Mouse (Mus musculus): ENCODE measurements around the gene Frmd4b.

The Frmd4b gene

DNA sequence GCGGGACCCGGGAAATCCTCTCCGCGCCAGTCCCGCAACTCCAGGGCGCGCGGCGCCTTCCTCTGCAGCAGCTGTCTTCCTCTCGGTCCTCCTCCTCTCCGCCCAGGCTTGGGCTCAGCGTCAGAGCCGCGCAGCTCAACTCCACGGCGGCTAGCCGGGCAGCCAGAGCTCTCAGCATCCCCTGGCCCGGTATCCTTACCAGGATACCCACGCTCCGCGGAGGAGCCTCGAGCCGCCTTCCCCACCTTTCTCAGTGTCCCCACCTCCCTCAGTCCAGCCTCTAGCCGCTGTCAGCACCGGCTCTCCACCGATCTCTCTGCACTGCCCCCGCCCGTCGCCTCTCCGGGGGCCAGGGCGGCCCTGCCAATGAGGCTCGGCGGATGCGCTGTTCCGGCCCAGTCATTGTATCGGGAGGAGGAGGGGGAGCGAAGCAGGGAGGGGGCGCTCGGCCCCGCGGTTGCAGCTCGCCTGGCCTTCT lies at the start of gene Frmd4b:
Gene Frmd4b (minus strand): TSS at position 276 of the 478 bp plus-strand sequence.
- peak; percentile 74 for DNase-seq (ENCODE audit: low read depth, low spot score)

DNA sequence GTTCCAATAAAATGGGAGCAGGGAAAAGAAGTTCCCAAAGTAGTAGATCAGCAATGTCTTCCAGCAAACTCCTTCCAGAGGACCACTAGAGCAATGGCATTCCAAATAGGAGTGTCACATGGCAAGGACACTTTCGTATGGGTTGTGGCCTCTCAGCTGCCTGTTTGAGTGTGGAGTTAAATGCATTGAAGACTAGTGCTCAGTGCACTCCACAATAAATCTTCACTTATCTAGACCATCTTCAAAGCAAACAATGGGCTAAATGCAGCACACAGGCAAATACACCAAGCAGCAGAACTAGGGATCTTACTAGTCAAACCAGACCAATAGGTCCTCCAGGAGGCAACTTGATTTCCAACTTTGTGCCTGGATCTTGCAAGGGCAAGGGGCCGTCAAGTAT lies 49.1 kb upstream of the Frmd4b start:
- DNase-seq (ENCODE audit: low read depth, low spot score), result no peak

DNA sequence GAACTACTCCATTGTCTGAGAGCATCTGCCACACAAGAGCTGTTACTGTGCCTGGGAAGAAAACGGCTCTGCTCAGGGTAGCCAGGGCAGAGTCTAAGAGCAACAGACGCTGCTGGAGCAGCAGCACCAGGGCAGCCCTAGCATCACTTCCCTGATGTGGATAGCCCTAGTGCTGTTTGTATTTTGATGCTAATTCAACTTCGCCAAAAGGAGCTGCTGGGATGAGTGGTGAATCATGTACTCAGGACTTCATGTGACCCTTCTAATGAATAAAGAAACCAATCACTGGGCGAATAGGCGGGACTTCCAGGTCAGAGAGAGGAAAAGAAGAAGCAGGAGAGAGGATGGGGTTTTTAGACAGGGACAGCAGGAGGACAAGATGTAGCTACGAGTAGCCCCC lies 41.6 kb upstream of the Frmd4b start:
- peak; percentile 80 for DNase-seq (ENCODE audit: low read depth, low spot score)

DNA sequence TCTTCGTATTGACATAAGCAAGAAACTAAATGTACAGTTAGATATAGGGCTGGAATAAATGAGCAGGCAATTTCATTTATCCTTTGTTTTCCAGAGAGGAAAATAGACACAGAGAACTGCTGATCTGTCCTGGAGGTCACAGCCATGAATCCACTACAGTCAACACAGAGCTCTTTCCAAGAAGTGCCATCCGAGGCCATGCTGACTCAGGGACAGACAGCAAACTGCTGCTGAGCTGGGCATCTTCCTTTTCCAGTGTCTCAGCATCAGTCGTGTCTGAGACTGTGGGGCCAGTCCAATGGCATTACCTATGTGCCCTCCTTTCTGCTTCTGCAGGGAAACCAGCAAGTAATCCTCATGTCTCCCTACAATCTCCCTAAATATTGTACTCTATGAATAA lies 38.6 kb upstream of the Frmd4b start:
- no peak for DNase-seq (ENCODE audit: low read depth, low spot score)

DNA sequence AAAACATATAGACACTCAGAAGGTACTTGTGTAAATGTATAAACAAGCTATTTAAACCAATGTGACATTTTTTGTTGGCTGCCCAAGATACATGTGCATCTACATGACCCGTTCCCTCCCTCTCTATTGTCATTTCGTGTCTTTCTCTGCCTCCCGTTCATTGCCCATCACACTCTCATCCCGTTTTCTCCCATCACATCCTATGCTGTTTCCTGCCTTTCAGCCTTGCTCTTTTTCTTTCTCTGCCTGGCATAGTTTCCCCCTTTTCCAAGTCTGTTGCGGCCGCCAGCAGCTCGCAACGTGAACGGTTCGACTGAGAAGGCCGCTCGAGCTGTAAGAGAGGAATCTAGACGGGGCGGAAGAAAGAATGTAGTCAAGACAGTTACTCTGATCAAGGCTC lies 30.2 kb upstream of the Frmd4b start:
- peak; percentile 46 for DNase-seq (ENCODE audit: low read depth, low spot score)

DNA sequence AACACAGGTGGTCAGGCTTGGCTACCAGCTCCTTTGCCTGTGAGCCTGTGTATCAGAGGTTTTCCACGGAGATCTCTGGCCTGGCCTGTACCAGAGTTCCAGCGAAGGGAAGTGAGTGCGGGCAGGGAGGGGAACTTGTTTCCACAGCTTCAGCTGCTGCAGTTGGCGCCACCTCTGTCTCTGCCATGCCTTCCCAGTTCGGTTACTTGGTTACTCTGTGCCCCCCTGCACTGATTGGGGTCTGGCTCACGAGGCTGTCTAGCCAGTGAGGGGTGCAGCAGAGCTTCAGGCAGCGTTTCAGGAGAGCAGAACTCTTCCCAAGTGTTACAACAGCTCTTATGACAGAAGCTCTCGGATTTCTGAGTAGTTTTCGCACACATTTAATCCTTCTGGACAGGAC lies 6.0 kb upstream of the Frmd4b start:
- DNase-seq (ENCODE audit: low read depth, low spot score), result no peak

DNA sequence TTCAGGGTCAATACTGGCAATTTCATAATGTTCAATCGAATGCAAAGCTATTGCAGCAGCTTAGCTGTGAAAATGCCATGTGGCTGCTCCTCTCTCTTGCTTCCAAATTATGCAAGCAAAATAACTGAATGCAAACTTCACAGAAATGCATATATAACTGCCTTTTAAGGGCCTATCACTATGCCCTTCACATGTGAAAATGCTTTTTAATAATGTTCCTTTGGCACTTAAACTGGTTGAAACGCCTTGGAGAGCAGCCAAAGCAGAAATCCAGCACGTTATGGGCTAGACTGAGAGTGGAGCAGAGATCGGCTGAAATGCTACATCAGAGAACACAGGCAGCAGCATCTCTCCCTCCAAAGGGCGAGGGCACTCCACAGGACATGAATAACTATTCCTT lies 4.9 kb upstream of the Frmd4b start:
- no peak for DNase-seq (ENCODE audit: low read depth, low spot score)

DNA sequence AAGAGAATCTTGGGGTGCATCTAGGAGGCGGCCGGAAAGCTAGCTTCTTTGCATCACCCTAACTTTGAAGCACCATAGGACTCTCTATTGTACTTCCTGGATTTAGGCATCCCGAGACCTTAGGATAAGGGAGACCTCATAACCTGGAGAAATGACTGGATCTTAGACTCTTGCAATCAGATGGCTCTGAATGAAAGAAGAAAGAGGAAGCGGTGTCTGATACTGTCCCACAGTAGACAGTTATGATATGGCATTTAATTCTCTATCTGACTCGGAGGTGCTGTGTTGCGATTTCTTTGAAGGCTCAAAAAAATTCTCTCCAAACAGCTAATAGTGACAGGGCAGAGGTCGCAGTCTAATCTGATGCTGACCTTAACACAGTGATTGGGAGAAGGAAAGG lies 433 bp upstream of the Frmd4b start:
- no peak for DNase-seq (ENCODE audit: low read depth, low spot score)

DNA sequence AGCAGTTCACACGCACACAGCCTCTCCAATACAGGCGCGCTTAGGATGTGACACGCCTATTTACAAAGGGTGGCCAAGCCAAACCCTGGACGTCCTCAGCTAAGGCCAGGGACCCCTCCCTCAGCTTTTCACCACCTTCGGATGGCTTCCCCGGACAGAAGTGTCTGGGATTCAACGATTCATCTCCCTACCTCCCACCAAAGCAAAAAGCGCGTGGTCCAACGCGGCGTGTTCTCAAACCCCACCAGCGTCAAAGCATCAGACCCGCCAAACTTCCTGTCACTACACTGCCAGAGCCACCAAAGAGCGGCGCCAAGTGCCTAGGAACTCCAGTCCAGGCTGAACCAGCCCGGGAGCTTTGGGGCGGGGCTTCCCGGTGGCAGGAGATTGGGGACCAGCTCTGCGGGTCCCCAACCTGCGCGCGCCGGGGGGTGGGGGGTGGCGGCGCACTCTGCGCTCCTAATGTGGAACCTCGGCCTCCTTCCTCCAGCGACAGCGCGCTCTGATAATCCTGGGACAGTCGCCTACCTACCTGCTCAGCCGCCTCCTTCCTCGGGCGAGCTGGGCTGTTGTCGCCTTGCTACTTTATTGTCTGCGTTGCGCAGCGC lies 579 bp downstream of the Frmd4b start:
- DNase-seq (ENCODE audit: low read depth, low spot score), result peak; percentile 67

DNA sequence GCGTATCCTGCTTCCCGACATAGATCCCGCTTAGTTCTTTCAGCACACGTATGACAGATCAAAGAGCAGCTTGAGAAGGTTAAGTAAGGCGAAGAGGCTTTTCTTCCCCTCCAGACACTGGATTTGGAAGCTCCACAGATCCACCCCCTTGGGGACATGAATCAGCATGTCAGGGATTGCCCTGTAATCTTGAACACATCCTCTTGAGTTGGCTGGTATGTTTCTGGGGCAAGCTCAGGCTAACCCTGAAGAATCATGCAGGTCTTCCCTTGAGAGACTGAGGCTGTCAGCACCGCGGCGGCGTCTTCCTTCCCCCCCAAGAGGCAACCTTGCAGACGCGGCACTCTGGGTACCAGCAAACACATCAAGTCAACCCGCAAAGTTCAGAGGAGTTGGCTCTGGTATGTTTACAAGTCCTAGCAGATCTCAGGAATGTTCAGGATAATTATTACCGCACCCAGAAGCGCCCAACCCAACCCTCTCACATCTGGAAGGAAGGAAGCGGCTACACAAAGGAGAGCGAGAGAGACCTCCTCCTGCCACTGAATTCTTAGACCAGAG lies 1.4 kb downstream of the Frmd4b start:
- DNase-seq (ENCODE audit: low read depth, low spot score), result peak; percentile 58

DNA sequence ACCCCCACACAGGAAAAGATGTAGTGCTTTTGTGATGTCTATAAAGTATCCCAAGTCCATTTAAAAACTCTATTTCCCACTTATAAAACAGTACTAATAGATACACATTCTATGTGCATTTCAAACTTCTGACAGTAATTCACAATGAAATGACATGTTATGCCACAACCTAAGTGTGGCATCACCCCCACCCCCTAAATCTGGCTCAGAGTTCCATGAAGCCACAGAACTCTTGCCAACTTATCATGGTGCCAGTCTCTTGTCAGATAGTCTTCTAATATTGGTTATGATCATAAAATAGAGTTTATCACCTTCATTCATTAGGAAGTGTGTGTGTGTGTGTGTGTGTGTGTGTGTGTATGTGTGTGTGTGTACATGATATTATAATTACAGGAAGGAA lies 3.2 kb downstream of the Frmd4b start:
- DNase-seq (ENCODE audit: low read depth, low spot score), result no peak

DNA sequence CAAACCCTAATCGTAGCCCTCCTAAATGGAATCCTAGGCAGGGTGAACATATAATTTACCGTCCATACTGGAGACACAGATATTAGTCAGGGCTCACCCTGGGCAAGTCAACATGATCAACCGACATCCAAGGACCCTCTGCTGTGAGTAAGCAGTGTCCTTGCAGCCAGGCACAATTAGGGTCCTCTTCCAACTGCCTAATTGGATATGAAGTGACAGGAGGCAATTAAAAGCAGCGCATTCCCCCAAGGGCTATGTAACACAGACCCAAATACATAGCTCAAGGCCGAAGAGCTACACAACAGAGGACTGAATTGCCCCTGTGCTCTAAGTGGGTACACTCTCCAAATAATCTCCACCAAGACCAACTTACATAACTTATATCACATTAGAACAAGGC lies 4.5 kb downstream of the Frmd4b start:
- DNase-seq (ENCODE audit: low read depth, low spot score), result no peak

DNA sequence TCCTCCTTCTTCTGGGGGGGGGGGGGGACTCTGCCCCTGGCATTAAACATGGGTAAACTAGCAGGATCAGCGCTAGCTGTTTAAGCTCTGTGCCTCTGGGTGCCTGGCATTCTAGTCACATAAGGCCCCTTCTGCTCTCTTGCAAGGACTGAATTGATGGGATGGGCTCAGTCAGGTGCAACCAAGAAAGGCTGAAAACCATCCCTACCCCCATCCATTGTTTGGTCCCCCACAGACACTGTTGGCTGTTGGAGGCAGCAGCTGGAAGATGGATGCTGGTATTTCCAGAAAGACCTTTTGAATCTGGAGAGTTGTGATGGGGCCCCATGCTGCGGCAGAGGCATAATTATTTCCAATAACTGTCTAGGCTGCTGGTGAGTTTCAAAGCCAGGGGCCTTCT lies 7.3 kb downstream of the Frmd4b start:
- DNase-seq (ENCODE audit: low read depth, low spot score), result no peak

DNA sequence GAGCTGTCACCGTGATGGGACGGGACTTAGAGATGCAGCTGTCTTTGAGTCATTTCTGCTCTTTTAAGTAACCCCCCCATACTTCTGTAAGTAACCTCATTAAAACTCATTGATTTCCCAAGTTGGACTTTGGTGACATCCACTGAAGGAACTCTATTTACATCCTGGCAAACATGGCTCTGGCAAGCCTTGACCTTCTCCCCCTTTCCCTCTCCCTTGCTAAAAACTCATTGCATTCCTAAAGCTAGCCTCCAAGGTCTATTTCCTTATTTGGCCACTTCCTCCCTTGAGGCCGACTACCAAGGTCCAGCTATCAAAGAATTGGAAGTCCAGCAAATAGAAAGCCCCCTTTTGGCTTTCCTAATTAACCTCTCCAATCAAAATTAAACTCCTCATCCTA lies 9.7 kb downstream of the Frmd4b start:
- DNase-seq (ENCODE audit: low read depth, low spot score), result no peak

DNA sequence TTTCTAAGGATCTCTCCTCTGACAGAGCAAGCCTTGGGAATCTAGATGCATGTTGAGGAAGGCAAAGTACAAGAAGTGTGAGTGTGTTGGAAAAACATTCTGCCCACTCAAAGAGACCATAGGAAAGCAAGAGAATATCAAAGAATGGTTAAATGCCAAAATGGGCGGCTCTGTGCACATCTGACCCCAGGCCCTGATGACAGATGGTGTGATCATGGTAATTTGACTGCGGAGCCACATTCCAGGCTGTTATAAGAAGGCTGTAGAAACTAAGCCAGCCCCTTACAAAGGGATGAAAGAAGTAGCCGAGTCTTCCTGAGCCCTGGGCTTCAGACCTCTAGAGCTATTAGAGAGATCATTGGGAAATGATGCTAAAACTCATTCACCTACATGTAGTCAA lies 22.1 kb downstream of the Frmd4b start:
- no peak for DNase-seq (ENCODE audit: low read depth, low spot score)

DNA sequence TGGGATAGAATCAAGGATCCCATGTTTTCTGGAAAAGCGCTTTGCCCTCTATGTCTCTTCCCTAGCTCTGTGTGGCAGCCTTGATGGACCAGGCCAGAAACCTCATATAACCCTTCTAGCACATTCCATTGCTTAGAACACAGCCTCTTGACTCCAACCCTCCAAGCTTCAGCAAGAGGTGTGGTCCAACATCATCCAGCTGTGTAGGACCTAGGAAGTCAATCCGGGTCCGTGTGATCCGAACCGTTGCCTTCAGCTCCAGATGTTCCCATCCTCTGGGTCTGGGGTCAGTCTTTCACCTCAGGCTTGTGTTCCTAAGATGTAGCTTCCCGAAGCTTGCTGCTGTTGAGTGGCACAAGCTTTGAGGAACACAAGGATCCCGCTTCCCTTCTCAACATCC lies 22.8 kb downstream of the Frmd4b start:
- no peak for DNase-seq (ENCODE audit: low read depth, low spot score)

DNA sequence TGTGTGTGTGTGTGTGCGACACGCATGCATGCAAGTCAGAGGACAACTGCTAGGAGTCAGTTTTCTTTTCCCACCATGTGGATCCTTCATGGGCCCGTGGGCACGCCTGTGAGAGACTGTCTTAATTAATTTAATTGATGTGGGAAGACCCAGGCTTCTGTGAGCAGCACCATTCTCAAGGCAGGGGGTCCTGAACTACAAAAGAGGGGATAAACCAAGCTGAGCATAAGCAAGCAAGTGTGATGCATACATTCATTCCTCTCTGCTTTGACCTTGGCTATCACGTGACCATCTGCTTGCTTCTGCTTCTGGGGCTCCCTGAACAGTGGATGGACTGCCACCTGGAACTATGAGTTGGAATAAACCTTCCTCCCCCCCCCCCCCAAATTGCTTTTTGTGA lies 27.1 kb downstream of the Frmd4b start:
- DNase-seq (ENCODE audit: low read depth, low spot score), result no peak

DNA sequence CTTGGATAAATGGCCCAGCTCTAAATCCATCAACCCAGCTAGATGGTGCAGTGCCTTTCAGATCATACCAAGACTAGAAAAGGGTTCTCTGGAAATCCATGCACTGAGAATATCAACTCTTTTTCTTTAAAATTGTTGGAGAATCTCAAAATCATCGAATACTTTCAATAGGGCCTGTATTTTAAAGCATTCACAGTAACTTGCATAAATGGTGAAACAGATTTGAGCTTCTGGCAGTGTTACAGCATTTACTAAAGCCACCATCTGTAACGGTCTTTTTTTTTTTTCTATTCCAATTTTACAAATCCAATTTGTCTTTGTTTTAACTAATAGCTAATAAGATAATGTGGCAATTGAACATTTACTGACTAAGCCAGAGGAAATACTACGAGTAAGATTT lies 27.8 kb downstream of the Frmd4b start:
- no peak for DNase-seq (ENCODE audit: low read depth, low spot score)

DNA sequence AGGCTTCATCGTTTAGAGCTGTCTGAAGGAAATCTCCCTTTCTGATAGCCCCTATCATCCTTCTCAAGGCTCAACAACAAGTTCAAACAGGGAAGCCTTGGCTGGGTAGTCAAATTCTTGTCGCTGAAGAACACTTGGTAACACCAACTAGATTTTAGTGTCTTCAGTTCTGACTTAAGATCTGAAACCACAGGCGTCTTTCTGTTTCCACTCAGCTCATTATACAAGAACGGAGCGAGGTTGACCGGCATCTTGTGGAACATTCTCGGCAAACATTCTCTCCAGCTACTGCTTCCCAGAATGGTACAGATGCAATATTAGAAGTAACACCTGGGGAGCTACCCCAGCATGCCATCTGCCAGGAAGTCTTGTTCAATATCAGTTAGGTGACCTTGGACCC lies 28.3 kb downstream of the Frmd4b start:
- peak; percentile 28 for DNase-seq (ENCODE audit: low read depth, low spot score)

DNA sequence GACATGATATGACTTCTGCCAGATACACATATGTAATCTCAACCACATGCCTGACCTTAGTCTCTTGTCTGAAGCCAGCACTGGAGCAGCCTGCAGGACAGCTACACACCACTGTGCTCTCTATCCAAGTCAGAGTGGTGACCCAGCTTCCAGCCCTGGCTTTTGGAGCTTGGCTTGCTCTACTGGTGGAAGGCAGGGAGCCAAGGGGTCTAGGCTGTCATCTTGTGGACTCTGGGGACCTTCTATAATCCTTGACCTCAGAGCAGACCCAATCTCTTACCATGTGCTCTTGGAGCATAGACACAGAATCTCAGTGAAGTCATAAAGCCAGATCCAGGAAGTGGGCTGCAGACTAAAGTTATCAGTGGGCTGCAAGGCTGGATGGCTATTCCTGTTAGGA lies 30.7 kb downstream of the Frmd4b start:
- DNase-seq (ENCODE audit: low read depth, low spot score), result no peak

DNA sequence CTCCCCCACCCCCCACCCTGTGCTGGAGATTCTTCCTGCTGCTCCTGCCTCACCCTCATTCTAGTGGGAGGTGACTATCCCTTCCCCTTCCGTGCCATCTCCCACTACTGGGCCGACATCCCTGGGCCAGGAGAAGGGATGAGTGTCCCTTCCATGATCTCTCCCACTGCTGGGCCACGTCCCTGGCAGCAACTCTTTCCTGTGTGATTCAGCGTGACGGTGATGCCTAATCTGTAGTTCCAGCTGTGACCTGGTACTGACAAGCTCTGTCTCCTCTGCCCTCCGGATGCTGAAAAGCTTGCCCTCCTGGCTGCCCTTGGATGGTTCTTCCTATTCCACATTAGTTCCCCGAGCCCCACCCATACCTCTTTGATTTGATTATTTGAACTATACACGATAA lies 31.3 kb downstream of the Frmd4b start:
- no peak for DNase-seq (ENCODE audit: low read depth, low spot score)

DNA sequence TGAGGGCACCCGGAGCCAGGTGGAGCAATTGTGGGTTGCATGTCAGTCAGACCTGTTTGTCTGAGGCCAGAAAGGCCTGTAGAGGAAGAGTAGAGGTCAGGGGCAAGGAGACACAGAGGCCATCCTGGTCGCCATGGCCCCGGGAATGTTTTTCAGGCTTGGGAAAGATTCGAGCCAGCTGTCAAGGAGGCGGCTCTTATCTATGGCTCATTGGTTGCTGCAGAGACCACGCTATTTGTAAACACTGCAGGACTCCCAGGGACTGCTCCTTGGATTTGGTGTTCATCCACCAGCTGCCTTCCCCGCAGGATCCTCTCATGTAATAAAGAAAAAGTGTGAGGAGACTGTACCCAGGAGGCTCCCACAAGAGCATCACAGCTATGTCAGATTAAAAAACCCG lies 34.6 kb downstream of the Frmd4b start:
- DNase-seq (ENCODE audit: low read depth, low spot score), result no peak

DNA sequence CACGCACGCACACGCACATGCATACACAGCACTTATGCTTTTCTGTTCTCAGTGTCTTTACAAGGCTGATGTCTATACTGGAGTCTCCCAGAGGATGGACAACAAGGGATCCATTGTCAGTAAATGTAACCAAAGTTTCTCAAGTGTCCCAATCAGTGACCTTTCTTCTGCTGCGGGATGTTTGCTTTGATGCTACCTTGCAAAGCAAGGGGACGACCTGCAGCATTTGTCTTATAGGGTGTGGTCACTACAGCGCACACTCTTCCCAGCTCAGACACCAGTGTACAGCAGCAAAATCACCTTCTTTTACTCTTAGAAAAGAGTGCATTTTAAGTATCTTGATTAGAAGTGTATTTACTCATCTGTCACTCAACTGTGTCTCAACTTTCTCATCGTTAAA lies 35.4 kb downstream of the Frmd4b start:
- DNase-seq (ENCODE audit: low read depth, low spot score), result peak; percentile 46

DNA sequence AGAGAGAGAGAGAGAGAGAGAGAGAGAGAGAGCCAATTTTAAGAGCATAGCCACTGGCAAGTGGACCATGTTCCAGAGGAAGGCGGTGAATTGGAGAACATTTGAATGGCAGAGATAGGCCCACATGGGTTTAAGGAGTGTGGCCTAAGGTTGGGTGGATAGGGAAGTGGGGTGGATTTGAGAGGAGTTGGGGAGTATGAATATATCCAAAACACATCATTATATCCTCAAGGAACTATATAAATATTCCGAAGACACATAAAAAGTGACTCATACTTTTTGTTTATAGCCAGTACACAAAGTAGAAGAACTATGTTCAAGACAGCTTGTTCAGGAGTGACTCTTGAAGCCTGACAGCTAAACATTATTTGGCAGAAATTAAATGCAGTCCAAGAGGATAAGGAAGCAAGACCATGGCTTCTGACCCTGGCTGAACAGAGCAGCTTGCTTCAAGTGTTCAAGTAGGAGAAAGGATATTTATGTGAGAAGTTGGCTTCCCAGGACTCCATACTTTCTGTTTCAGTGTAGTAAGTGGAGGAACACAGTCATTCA lies 36.8 kb downstream of the Frmd4b start:
- DNase-seq (ENCODE audit: low read depth, low spot score), result no peak
